Comparison of ENCODE assay signal across 8 mouse cellular contexts in the genomic region with DNA sequence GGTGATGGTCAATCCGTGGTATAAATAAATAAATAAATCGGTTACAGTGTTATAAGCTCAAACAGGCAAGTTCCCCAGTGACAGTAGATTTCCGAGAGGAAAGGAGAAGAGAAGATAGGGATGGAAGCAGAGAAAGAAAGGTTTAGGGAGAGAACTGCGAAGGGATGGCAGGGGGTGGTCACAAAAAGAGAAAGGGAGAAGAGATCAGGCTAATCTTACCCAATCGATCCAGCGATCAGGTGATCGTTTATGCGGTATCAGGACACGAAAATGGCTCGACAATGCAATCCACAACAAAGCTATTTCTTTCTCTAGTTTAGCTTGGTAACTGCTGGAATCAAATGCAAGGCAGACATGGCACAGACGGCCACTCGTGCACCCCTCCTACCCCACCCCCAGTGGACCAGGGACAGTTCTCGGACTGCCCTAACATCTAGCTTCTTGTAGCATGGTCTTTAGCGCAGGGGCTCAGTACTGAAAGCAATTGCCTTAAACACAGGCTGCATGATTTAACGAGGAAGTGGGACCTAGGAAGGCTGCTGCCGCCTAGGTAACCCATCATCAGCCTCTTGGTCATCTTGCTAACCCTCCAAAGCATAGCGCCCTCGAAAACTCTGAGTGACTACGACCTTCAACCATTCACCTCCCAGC. TPM values are rescaled to one million over a fixed set of nuclear protein-coding genes. Genes with fewer than 3 reads are reported as not detected.
DNase-seq lines count a peak whose midpoint lies in the region; ATAC-seq lines count a peak whose summit lies in the region.

A gene (plus strand): TSS at position 80 of the 651 bp plus-strand sequence.

- 0 out of 2 replicates have a peak, but pooled peaks have one; percentile 18 for ATAC-seq in common myeloid progenitor, adult 5-6 weeks (replicated peaks; ENCODE audit: low read depth, poor library complexity, severe bottlenecking)
- ATAC-seq in hindbrain, embryonic 13.5 days (ENCODE audit: low FRiP score) = peak; percentile 58; the same call in 1 of the 2 replicates
- no peak for ATAC-seq in liver, embryonic 12.5 days

- H3K27me3 ChIP-seq in hindbrain, embryonic 13.5 days = peaks cover 19% of the 10 kb centered on the region
- peaks cover 41% of the 10 kb centered on the region for H3K27me3 ChIP-seq in liver, embryonic 12.5 days (replicated peaks)

- DNase-seq in layer of hippocampus, adult 18-20 months (ENCODE audit: low spot score in 2 of 2) = peak; percentile 19 to 47
- DNase-seq in layer of hippocampus, adult 9-10 months (ENCODE audit: low spot score) = no peak
- peak; percentile 44 for DNase-seq in right cerebral cortex, postnatal 4 days
- DNase-seq in spleen, postnatal 36 days (ENCODE audit: low spot score in 2 of 2) = no peak
- DNase-seq in kidney, postnatal 14 days = no peak

- peak within 1 kb of the TSS; percentile 75 for H3K27ac ChIP-seq in hindbrain, embryonic 13.5 days
- H3K27ac ChIP-seq in liver, embryonic 12.5 days = no peak within 1 kb of the TSS

- no peaks in the 10 kb centered on the region for H3K36me3 ChIP-seq in hindbrain, embryonic 13.5 days
- H3K36me3 ChIP-seq in liver, embryonic 12.5 days = no peaks in the 10 kb centered on the region

- H3K9ac ChIP-seq in hindbrain, embryonic 13.5 days = peak within 1 kb of the TSS; percentile 78
- H3K9ac ChIP-seq in liver, embryonic 12.5 days = no peak within 1 kb of the TSS

- 2% methylated on average over 19 of the region's 19 CpGs for WGBS in hindbrain, embryonic 13.5 days
- 5% methylated on average over 19 of the region's 19 CpGs for WGBS in liver, embryonic 12.5 days (ENCODE audit: insufficient replicate concordance)

- peak within 1 kb of the TSS; percentile 90 for H3K4me2 ChIP-seq in hindbrain, embryonic 13.5 days
- H3K4me2 ChIP-seq in liver, embryonic 12.5 days = peak within 1 kb of the TSS; percentile 45

- H3K9me3 ChIP-seq in hindbrain, embryonic 13.5 days = no peaks in the 10 kb centered on the region
- no peaks in the 10 kb centered on the region for H3K9me3 ChIP-seq in liver, embryonic 12.5 days (replicated peaks)

- H3K4me3 ChIP-seq in hindbrain, embryonic 13.5 days = peak within 1 kb of the TSS; percentile 61
- no peak within 1 kb of the TSS for H3K4me3 ChIP-seq in liver, embryonic 12.5 days

- H3K4me1 ChIP-seq in hindbrain, embryonic 13.5 days (replicated peaks) = peaks cover 23% of the 10 kb centered on the region
- H3K4me1 ChIP-seq in liver, embryonic 12.5 days = no peaks in the 10 kb centered on the region

RNA-seq across cellular contexts. Expression of the gene that starts here (rescaled TPM):
- total RNA-seq in layer of hippocampus, adult 18-20 months (2021) = 10 to 100 TPM; 13.8 to 16.3 TPM
- not detected in 2 replicates for total RNA-seq in common myeloid progenitor, adult 5-6 weeks (2017)
- polyA plus RNA-seq in hindbrain, embryonic 13.5 days (2015; fragmentation: Nextera tagmentation; extraction: Ambion mirVana) = 17.9 and 19.7 TPM in 2 replicates
- polyA plus RNA-seq in liver, embryonic 12.5 days (2016; fragmentation: Nextera tagmentation; extraction: Ambion mirVana) = 0.19 TPM in 1 of 2 replicates, not detected in the other

Comparison
In these comparisons a context has a peak if more than half of its experiments do, and no peak if none do; other contexts are left out.
1. RNA of the gene that starts here (total RNA-seq): 13.8 to 16.3 TPM in layer of hippocampus, adult 18-20 months; not detected in common myeloid progenitor, adult 5-6 weeks; every median in the first group is over 10 times any median in the second.
2. RNA of the gene that starts here (polyA plus RNA-seq): 17.9 to 19.7 TPM in hindbrain, embryonic 13.5 days; 0.19 TPM in liver, embryonic 12.5 days; every median in the first group is over 10 times any median in the second.
3. DNase-seq: peak in layer of hippocampus, adult 18-20 months (2 of 2) and right cerebral cortex, postnatal 4 days (single experiment); none in layer of hippocampus, adult 9-10 months (single experiment), spleen, postnatal 36 days (0 of 2) and kidney, postnatal 14 days (single experiment).
4. Peak in ATAC-seq in common myeloid progenitor, adult 5-6 weeks; RNA of the gene not detected or under 1 TPM.